Mouse (Mus musculus): ENCODE results near the gene Bmp5.

GRCm38 (mm10) chr9:75850670-75851228 lies 75.6 kb downstream of the Bmp5 start:
- TF ChIP-seq GATA1 (IDR thresholded peaks at IDR 0.05; ENCODE audit: low read length) (no peak), TAL1 (IDR thresholded peaks at IDR 0.05; ENCODE audit: low read length) (no peak)
